Mouse (Mus musculus) thymus, adult 2 months (tissue): ENCODE results near the gene Ctdsp1. TPM values are rescaled to one million over a fixed set of nuclear protein-coding genes. Genes with fewer than 3 reads are reported as not detected.

Experiments used
- DNase-seq: peaks from one replicate; pipeline ENCODE4 v3.0.0; 2021
- H3K27ac ChIP-seq: fragments of 200-500 bp; 2 replicates; pipeline ENCODE4 v1.5.1; 2012; ENCODE audit warnings: low read length, control low read depth; ENCODE audit not compliant: control insufficient read depth, insufficient read depth
- H3K27me3 ChIP-seq: fragments of 200-500 bp; 2 replicates; pipeline ENCODE4 v1.6.1; 2012; ENCODE audit warnings: mild to moderate bottlenecking, low read length, moderate library complexity, mixed read lengths; ENCODE audit not compliant: control insufficient read depth, insufficient read depth
- H3K36me3 ChIP-seq: fragments of 200-500 bp; 2 replicates; pipeline ENCODE4 v1.6.1; 2012; ENCODE audit warnings: mild to moderate bottlenecking, low read length, moderate library complexity; ENCODE audit not compliant: control insufficient read depth, insufficient read depth
- H3K4me1 ChIP-seq: fragments of 200-500 bp; replicated peaks from 2 replicates; pipeline ENCODE4 v1.6.1; 2012; ENCODE audit warnings: low read length; ENCODE audit not compliant: control insufficient read depth, insufficient read depth
- H3K4me3 ChIP-seq: fragments of 200-500 bp; 2 replicates; pipeline ENCODE4 v1.5.1; 2012; ENCODE audit warnings: mild to moderate bottlenecking, low read length, control low read depth, moderate library complexity; ENCODE audit not compliant: control insufficient read depth, insufficient read depth
- CTCF ChIP-seq: fragments of 200-500 bp; IDR thresholded peaks from 2 replicates; pipeline ENCODE4 v1.5.1; 2012; ENCODE audit warnings: mild to moderate bottlenecking, control low read depth, low read length, moderate library complexity, borderline replicate concordance; ENCODE audit not compliant: control insufficient read depth, poor library complexity, insufficient read depth; ENCODE audit errors: extremely low read depth
- POLR2A ChIP-seq: fragments of 200-500 bp; IDR thresholded peaks from 2 replicates; pipeline ENCODE4 v1.6.1; 2012; ENCODE audit warnings: mild to moderate bottlenecking, low read length, control low read depth, moderate library complexity; ENCODE audit not compliant: control insufficient read depth, poor library complexity, insufficient read depth; ENCODE audit errors: extremely low read depth
- WGBS: fragments of 180-500 bp; shearing (Covaris S2); methylation state at CpG from one replicate; pipeline ENCODE4 v1.1.7; 2018; 5-methylcytosine and 5-hydroxymethylcytosine counted together
- polyA plus RNA-seq: library from polyadenylated mRNA; depleted of rRNA; stranded (reverse); fragments of >200 nt; gene quantifications from 2 replicates; pipeline ENCODE4 v1.2.3, GENCODE M21; 2012; rRNA removed

Ctdsp1 gene
- polyA plus RNA-seq = 201 and 203 TPM in 2 replicates

DNA sequence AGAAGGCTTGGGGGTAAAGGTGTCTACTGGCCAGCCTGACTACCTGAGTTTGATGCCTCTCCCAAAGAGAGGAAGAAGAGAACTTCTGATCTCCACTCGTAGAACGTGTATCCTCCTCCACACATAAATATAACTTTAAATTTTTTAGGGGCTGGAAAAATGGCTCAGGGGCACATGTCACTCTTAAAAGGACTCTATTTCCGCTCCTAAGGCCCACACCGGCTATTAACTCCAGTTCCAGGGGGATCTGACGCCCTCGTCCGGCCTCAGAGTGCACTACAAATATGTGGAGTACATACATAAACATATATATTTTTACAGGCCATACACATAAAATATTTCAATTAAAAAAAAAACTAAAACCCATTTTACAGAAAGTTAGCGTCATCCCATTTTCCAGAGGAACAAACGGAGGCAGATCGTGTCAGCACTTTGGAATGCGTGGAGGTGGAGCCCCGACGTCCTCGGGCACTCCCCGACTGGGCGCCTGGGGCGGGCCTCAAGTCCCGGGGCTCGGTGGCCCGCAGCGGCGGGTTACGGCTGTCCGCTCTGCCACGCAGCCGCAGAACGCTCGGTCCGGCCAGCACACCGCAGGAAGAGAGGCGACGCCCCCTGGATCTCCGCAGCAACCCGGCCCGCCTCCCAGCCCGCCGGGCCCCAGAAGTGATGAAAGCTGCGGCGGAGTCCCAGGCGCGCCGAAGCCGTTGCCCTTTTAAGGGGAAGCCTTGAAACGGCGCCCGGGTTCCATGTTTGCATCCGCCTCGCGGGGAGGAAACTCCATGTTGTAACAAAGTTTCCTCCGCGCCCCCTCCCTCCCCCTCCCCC lies at the start of gene Ctdsp1:
Ctdsp1 (plus strand) TSS at position 586 of the 825 bp plus-strand sequence.
- Histone ChIP-seq H3K4me1 (peaks cover 40% of the 10 kb centered on the region), H3K27ac (peak within 1 kb of the TSS; percentile 30), H3K36me3 (peaks cover 7% of the 10 kb centered on the region), H3K4me3 (peak within 1 kb of the TSS; percentile 82), H3K27me3 (no peaks in the 10 kb centered on the region)
- DNase-seq = peak; percentile 94
- WGBS = 3% methylated on average over 50 of the region's 51 CpGs
- TF ChIP-seq POLR2A (peak; percentile 22; the same call in 1 of the 2 replicates), CTCF (peak; percentile 44; the same call in 1 of the 2 replicates)

DNA sequence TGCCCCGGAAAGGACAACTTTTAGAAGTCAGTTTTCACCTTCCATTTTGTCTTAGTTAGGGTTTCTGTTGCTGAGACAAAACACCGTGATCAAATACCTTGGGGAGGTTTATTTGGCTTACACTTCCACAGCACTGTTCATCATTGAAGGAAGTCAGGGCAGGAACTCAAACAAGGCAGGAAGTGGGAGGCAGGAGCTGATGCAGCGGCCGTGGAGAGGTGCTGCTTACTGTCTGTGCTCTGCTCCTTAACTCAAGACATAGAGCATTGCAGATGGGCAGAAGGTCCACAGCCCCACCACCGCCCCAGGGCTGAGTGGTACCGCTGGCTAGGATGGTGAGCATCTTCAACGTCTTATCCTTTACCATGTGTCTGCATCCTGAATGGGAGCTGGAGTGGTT lies 49.4 kb upstream of the Ctdsp1 start:
- TF ChIP-seq POLR2A (no peak), CTCF (no peak)
- WGBS = 72% methylated on average over 7 of the region's 7 CpGs

DNA sequence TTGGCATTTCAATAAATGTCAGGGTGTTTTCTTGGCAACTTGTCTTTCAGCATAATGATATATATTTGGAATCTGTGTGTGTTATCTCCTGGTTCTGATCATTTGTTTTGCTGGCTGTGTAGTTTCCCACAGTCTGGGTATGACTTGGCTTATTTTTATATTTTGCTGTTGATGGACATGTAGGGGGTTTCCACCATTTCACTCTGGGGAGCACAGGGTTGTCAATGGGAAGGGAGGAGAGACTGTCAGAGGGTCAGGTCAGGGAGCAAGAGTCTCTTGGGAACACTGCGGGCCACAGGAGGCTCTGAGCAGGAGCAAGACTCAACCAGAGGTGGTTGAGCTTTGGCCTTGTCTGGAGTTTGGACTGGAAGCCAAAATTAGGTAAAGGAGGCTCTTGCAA lies 49.0 kb upstream of the Ctdsp1 start:
- WGBS = 97% methylated on average over 1 of the region's 1 CpGs
- Histone ChIP-seq H3K36me3 (no peaks in the 10 kb centered on the region), H3K4me3 (no peak overlapping the region), H3K4me1 (0 out of 2 replicates have a peak, but pooled peaks cover 2% of the 10 kb centered on the region), H3K27me3 (no peaks in the 10 kb centered on the region), H3K27ac (no peak overlapping the region)
- TF ChIP-seq CTCF (no peak), POLR2A (no peak)
- DNase-seq = no peak

More for the DNA sequence above, 49.4 kb upstream of the Ctdsp1 start:
- H3K27ac ChIP-seq = no peak overlapping the region
- no peaks in the 10 kb centered on the region for H3K36me3 ChIP-seq
- H3K4me1 ChIP-seq = 0 out of 2 replicates have a peak, but pooled peaks cover 2% of the 10 kb centered on the region
- DNase-seq = no peak
- H3K4me3 ChIP-seq = no peak overlapping the region
- H3K27me3 ChIP-seq = no peaks in the 10 kb centered on the region

DNA sequence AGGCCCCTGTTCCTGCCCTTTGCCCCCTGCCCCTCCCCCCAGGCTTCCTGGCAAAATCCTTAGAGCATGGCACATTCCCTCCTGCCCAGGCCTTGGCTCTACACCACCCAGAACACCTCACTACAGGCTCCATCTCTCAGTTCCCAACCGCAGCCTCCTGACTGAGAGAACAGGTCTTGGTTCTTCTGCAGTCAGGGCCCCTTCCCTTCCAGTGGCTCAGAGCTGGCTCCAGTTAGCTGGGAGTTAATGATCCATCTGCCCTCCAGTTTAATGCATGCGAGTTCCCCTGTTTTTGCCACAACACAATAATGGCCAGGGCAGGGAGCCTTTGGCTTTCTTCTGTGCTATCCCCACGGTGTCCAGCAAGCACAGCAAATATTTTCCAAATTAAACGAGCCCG lies 48.1 kb upstream of the Ctdsp1 start:
- H3K36me3 ChIP-seq = no peaks in the 10 kb centered on the region
- DNase-seq = no peak
- TF ChIP-seq POLR2A = no peak
- TF ChIP-seq CTCF = no peak
- H3K4me3 ChIP-seq = no peak overlapping the region
- H3K27ac ChIP-seq = no peak overlapping the region
- H3K27me3 ChIP-seq = no peaks in the 10 kb centered on the region
- 96% methylated on average over 5 of the region's 5 CpGs for whole genome bisulfite sequencing
- 0 out of 2 replicates have a peak, but pooled peaks cover 2% of the 10 kb centered on the region for H3K4me1 ChIP-seq

DNA sequence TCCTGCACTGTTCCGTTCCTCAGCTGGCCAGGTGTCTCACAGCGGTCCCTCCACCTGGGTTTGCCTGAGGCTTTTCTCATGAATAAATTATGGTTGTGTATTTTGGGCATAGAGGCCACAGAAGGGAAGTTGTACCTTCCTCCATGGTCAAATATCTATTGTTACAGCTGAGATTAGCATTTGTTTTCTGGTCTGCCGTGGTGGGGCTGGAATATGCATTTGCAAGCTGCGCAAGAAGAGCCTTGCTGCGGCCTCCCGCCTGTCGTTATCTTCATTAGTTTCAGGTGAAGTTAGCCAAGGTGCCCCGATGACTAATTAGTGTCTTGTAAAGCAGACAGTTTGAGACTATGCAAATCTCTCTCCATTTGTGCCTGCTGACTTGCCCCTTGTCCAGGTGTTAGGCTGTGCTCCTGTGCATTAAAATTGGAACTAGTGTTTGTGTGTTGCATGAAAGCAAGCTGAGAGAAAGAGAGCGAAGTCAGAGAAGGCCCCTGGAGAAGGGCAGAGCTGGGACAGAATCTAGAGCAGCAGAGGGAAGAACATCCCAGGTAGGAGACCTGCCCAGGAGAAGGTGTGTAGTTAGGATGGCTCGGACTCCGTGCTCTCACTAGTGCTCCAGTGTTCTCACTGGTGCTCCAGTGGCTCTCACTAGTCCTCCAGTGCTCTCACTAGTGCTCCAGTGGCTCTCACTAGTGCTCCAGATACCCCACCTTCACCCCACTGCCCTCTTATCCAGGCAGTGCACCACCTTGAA lies 47.0 kb upstream of the Ctdsp1 start:
- no peak for DNase-seq
- 78% methylated on average over 11 of the region's 11 CpGs for WGBS
- Histone ChIP-seq H3K36me3 (no peaks in the 10 kb centered on the region), H3K4me3 (no peak overlapping the region), H3K27ac (no peak overlapping the region), H3K27me3 (no peaks in the 10 kb centered on the region), H3K4me1 (0 out of 2 replicates have a peak, but pooled peaks cover 2% of the 10 kb centered on the region)
- TF ChIP-seq POLR2A (no peak), CTCF (no peak)

DNA sequence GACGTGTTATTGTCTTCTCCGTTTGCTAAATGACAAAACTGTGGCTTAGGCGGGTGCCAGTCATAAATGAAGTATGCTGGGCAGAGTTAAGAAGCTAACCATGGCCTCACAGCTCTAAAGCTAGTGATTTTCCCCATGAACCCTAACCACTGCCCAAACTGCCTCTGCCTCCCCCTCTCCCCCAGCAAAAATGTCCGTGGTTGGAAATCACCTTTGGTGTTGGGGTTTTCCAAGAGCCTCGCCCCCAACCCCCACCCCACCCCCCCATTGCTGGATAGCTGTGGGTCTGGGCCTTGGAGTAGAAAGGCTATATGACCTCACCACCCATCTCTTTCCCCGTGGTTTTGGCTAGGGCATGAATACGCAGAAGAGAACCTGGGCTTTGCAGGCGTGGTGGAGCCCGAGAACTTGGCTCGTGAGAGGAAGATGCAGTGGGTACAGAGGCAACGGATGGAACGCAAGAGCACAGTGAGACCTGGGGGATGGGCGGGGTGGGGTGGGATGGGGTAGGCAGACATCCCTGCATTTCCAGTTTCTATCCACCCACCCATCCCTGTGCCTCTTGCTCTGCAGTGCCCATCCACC lies 40.0 kb upstream of the Ctdsp1 start:
- H3K4me3 ChIP-seq = no peak overlapping the region
- TF ChIP-seq POLR2A = no peak
- no peak for TF ChIP-seq CTCF
- H3K4me1 ChIP-seq = no peaks in the 10 kb centered on the region
- no peak overlapping the region for H3K27ac ChIP-seq
- H3K27me3 ChIP-seq = no peaks in the 10 kb centered on the region
- H3K36me3 ChIP-seq = no peaks in the 10 kb centered on the region
- DNase-seq = no peak
- WGBS = 86% methylated on average over 13 of the region's 13 CpGs
